Mouse (Mus musculus) forebrain, postnatal 0 days (tissue): Measurements from ENCODE around the gene Ncln. TPM values are rescaled to one million over a fixed set of nuclear protein-coding genes. Genes with fewer than 3 reads are reported as not detected.

Experiments
- ATAC-seq: fragments of 200-750 bp; cut with Nextera tagmentation; 2 replicates; pipeline ENCODE4 v1.8.0; 2017; ENCODE audit warnings: mild to moderate bottlenecking, moderate library complexity
- DNase-seq: peaks from one replicate; pipeline ENCODE4 v3.0.0-alpha.2; 2015
- H3K27ac ChIP-seq: fragments of 300-500 bp; sonication (generic); 2 replicates; pipeline ENCODE4 v1.5.1; 2014; ENCODE audit warnings: low read depth, mild to moderate bottlenecking, antibody characterized with exemption, low read length, moderate library complexity, mixed read lengths
- H3K27me3 ChIP-seq: fragments of 300-500 bp; sonication (generic); 2 replicates; pipeline ENCODE4 v1.6.1; 2014; ENCODE audit warnings: mild to moderate bottlenecking, low read length, mixed read lengths; ENCODE audit not compliant: insufficient read depth
- H3K36me3 ChIP-seq: fragments of 300-500 bp; sonication (generic); 2 replicates; pipeline ENCODE4 v1.6.1; 2014; ENCODE audit warnings: mild to moderate bottlenecking, moderate library complexity; ENCODE audit not compliant: insufficient read depth
- H3K4me1 ChIP-seq: fragments of 300-500 bp; sonication (generic); 2 replicates; pipeline ENCODE4 v1.6.1; 2014; ENCODE audit warnings: antibody characterized with exemption; ENCODE audit not compliant: insufficient read depth
- H3K4me2 ChIP-seq: fragments of 300-500 bp; sonication (generic); 2 replicates; pipeline ENCODE4 v1.6.1; 2014; ENCODE audit warnings: low read depth, mild to moderate bottlenecking, moderate library complexity
- H3K4me3 ChIP-seq: fragments of 300-500 bp; sonication (generic); 2 replicates; pipeline ENCODE4 v1.5.1; 2014; ENCODE audit warnings: low read depth, low read length, mixed read lengths
- H3K9ac ChIP-seq: fragments of 300-500 bp; sonication (generic); 2 replicates; pipeline ENCODE4 v1.6.1; 2014; ENCODE audit warnings: mild to moderate bottlenecking
- H3K9me3 ChIP-seq: fragments of 300-500 bp; sonication (generic); 2 replicates; pipeline ENCODE4 v1.6.1; 2016; ENCODE audit warnings: low read length
- CTCF ChIP-seq: sonication (generic); IDR thresholded peaks from 2 replicates; pipeline ENCODE4 v1.5.1; 2016; ENCODE audit warnings: antibody characterized with exemption, control low read depth, low read depth
- WGBS: fragments of 180-500 bp; shearing (Covaris S2); extraction: QIAGEN DNeasy Blood & Tissue Kit; methylation state at CpG from one replicate; pipeline ENCODE4 v1.1.7; 2014; 5-methylcytosine and 5-hydroxymethylcytosine counted together
- polyA plus RNA-seq: library from polyadenylated mRNA; unstranded; fragments of >200 nt; fragmentation: Nextera tagmentation; extraction: Ambion mirVana; gene quantifications from 2 replicates; pipeline ENCODE4 v1.2.1, GENCODE M21; 2015
- total RNA-seq: library from RNA; depleted of rRNA; stranded (reverse); fragments of >200 nt; gene quantifications from 2 replicates; pipeline ENCODE4 v1.2.3, GENCODE M21; 2014; rRNA removed

The Ncln gene
- total RNA-seq (83.3 and 105 TPM in 2 replicates), polyA plus RNA-seq (57.1 and 65.0 TPM in 2 replicates)

- TF ChIP-seq CTCF = 0 out of 2 replicates have a peak, but pooled peaks have one; percentile 0
- peak within 1 kb of the TSS; percentile 85 for H3K27ac ChIP-seq
- peak within 1 kb of the TSS; percentile 91 for H3K9ac ChIP-seq
- peaks cover 17% of the 10 kb centered on the region for H3K36me3 ChIP-seq
- no peaks in the 10 kb centered on the region for H3K9me3 ChIP-seq
- peak; percentile 98 for ATAC-seq
- WGBS = under 1% methylated on average over 45 of the region's 45 CpGs
- H3K4me2 ChIP-seq = peak within 1 kb of the TSS; percentile 94
- peaks cover 14% of the 10 kb centered on the region for H3K4me1 ChIP-seq
- no peaks in the 10 kb centered on the region for H3K27me3 ChIP-seq
- DNase-seq = peak; percentile 99
- H3K4me3 ChIP-seq = peak within 1 kb of the TSS; percentile 81
These were observed at the start of gene Ncln for GRCm38 (mm10) chr10:81496264-81496901. Ncln (minus strand) TSS chr10:81496392.

GRCm38 (mm10) chr10:81545161-81545747 is 49.1 kb upstream of the Ncln start, which contains the start of gene Gna11:
Gna11 (minus strand) TSS chr10:81545190.
- peak within 1 kb of the TSS; percentile 93 for H3K9ac ChIP-seq
- peak; percentile 100 for DNase-seq
- H3K4me3 ChIP-seq = peak within 1 kb of the TSS; percentile 81
- peak; percentile 98 for ATAC-seq
- H3K9me3 ChIP-seq = no peaks in the 10 kb centered on the region
- peaks cover 17% of the 10 kb centered on the region for H3K4me1 ChIP-seq
- WGBS = under 1% methylated on average over 53 of the region's 59 CpGs
- peak within 1 kb of the TSS; percentile 90 for H3K27ac ChIP-seq
- H3K36me3 ChIP-seq = no peaks in the 10 kb centered on the region
- peak within 1 kb of the TSS; percentile 89 for H3K4me2 ChIP-seq
- H3K27me3 ChIP-seq = no peaks in the 10 kb centered on the region
- TF ChIP-seq CTCF = no peak

DNA sequence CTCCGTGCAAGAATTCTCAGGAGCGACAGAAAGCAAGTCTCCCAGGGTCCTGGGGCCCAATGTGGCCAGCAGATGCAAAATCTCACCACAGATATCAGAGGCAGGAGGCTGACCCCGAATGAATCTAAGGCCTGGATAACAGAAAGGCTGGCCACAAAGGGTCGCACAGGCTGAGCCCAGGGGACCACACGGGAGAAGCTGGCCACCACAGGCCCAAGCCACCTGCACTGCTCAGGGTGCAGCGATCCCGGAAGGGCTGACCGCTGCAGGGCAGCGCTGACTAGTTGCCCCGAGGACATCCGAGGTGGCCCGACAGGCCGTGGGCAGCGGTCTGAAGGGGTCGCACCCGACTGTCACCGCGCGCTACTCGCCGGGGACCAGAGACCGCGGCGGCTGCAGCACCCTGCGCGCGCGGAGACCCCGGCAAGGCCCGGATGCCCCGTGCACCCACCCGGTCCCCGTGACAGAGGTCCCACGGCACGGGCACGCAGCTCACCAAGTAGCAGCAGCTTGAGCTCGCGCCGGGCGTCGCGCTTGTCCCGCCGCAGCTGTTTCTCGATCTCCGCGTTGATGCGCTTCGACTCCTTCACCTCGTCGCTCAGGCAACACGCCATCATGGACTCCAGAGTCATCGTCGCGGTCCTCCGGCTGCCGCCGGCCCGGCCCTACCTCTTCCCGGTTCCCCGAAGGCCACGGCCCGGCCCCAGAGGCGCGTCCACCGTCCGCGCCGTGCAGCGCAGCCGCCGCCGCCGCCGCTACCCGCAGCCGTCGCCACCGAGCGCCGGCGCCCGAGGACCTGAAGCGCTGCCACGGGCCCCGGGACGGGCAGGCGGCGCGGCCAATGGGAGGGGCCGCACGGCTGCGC is 48.3 kb upstream of the Ncln start:
- peak overlapping the region; percentile 89 for H3K4me2 ChIP-seq
- 6% methylated on average over 79 of the region's 93 CpGs for WGBS
- H3K9ac ChIP-seq = peak overlapping the region; percentile 93
- no peaks in the 10 kb centered on the region for H3K27me3 ChIP-seq
- DNase-seq (no peak), ATAC-seq (no peak)
- peak overlapping the region; percentile 87 for H3K27ac ChIP-seq
- peak overlapping the region; percentile 81 for H3K4me3 ChIP-seq
- H3K36me3 ChIP-seq = no peaks in the 10 kb centered on the region
- H3K4me1 ChIP-seq = peaks cover 17% of the 10 kb centered on the region
- no peaks in the 10 kb centered on the region for H3K9me3 ChIP-seq
- peak; percentile 1; the same call in 1 of the 2 replicates for TF ChIP-seq CTCF

DNA sequence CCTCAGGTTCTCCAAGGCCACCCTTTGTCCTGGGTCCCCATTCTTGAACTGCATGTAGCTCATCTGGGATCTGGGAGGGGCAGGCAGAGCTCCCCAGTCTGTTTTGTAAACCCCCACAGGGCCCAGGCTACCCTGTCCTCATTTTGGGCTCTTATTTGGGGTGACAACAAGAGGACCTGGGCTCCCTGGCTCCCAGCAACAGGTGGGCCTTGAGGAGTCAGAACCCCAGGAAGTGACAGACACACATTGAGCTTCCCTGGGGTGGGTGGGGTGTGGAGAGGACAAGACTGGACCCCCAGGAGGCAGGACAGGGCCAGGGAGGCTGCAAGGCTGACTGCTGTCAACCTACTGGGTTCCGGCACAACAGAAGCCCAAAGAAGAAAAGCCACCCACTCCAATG is 47.4 kb upstream of the Ncln start:
- TF ChIP-seq CTCF = no peak
- peaks cover 17% of the 10 kb centered on the region for H3K4me1 ChIP-seq
- no peaks in the 10 kb centered on the region for H3K36me3 ChIP-seq
- H3K9me3 ChIP-seq = no peaks in the 10 kb centered on the region
- DNase-seq (no peak), ATAC-seq (no peak)
- no peaks in the 10 kb centered on the region for H3K27me3 ChIP-seq
- no peak overlapping the region for H3K27ac ChIP-seq
- peak overlapping the region; percentile 89 for H3K4me2 ChIP-seq
- H3K9ac ChIP-seq = peak overlapping the region; percentile 93
- 65% methylated on average over 1 of the region's 1 CpGs for WGBS
- peak overlapping the region; percentile 81 for H3K4me3 ChIP-seq

GRCm38 (mm10) chr10:81542727-81543460 is 46.7 kb upstream of the Ncln start:
- no peak overlapping the region for H3K4me3 ChIP-seq
- H3K27ac ChIP-seq = no peak overlapping the region
- peak overlapping the region; percentile 89 for H3K4me2 ChIP-seq
- H3K27me3 ChIP-seq = no peaks in the 10 kb centered on the region
- H3K4me1 ChIP-seq = peaks cover 17% of the 10 kb centered on the region
- 76% methylated on average over 7 of the region's 7 CpGs for WGBS
- peak overlapping the region; percentile 93 for H3K9ac ChIP-seq
- H3K36me3 ChIP-seq = no peaks in the 10 kb centered on the region
- ATAC-seq (no peak), DNase-seq (no peak)
- no peak for TF ChIP-seq CTCF
- no peaks in the 10 kb centered on the region for H3K9me3 ChIP-seq

DNA sequence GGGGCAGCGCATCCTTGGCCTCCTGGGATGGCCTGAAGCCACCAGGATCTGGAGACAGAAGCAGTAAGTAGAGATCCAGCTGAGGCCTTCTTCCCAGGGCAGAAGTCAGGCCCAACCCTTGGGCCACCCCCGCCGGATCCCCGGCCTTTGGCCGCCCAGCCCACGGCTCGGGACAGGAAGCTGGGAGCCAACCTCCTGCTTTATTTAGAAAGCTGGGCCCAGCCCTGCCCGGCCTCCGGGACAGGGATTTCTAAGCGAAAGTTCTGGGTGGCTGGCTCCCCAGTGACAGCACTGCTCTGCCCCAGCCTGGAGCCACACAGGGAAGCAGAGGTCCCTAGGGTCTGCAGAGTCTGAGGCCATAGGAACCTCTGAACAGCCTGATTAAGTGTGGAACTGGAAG is 45.6 kb upstream of the Ncln start:
- H3K4me3 ChIP-seq = no peak overlapping the region
- no peaks in the 10 kb centered on the region for H3K9me3 ChIP-seq
- H3K4me1 ChIP-seq = peaks cover 17% of the 10 kb centered on the region
- no peak for ATAC-seq
- no peaks in the 10 kb centered on the region for H3K36me3 ChIP-seq
- WGBS = 85% methylated on average over 10 of the region's 10 CpGs
- no peaks in the 10 kb centered on the region for H3K27me3 ChIP-seq
- H3K9ac ChIP-seq = no peak overlapping the region
- no peak for TF ChIP-seq CTCF
- no peak overlapping the region for H3K4me2 ChIP-seq
- no peak for DNase-seq
- no peak overlapping the region for H3K27ac ChIP-seq
